ENCODE assay signal across 14 mouse cellular contexts in the genomic region with DNA sequence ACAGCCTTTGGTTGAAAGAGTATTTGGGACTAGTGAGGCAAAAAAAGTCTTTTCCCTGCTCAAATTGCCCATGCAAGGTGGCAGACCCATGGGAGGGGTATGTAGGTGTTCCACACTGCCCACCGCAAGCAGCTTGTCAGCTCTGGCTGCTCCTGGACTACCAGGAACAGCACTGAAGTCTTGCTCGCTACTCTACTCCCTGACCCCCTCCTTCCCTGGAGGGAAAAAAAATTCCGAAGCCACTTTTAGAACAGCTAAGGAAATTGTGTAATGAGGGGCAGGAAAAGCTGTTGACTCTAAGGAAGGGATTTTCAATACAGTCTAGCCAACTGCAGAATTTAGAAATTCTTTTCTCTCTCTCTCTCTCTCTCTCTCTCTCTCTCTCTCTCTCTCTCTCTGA. TPM values are rescaled to one million over a fixed set of nuclear protein-coding genes. Genes with fewer than 3 reads are reported as not detected.
DNase-seq lines count a peak whose midpoint lies in the region; ATAC-seq and TF ChIP-seq lines count a peak whose summit lies in the region.
"Had no signal": no experiment of that assay in that cellular context is flagged by ENCODE, and none has a peak within 500 bp of the region (broad histone marks: within the 10 kb centered on the region; RNA-seq: fewer than 3 reads in every experiment).

No protein-coding gene starts in this region.

- WGBS in liver, adult 2 months, result 68% methylated on average over 3 of the region's 3 CpGs
- WGBS in liver, postnatal 0 days (ENCODE audit: insufficient replicate concordance), result 48% methylated on average over 3 of the region's 3 CpGs

- no peak overlapping the region for H3K4me2 ChIP-seq in liver, postnatal 0 days (ENCODE audit: low read depth, low read length)
- H3K4me2 ChIP-seq: forebrain, embryonic 12.5 days; limb, embryonic 12.5 days had no signal

- no peaks in the 10 kb centered on the region for H3K36me3 ChIP-seq in liver, adult 2 months (ENCODE audit: control insufficient read depth, insufficient read depth, low read length)
- no peaks in the 10 kb centered on the region for H3K36me3 ChIP-seq in liver, postnatal 0 days (replicated peaks; ENCODE audit: insufficient read depth, low read length)
- H3K36me3 ChIP-seq: forebrain, embryonic 12.5 days; limb, embryonic 12.5 days had no signal

- H3K79me2 ChIP-seq in liver, adult 2 months (ENCODE audit: control insufficient read depth, insufficient read depth, low read length), result no peaks in the 10 kb centered on the region

- no peak overlapping the region for H3K27ac ChIP-seq in liver, adult 2 months (replicated peaks; ENCODE audit: insufficient read depth, low read depth, low read length)
- H3K27ac ChIP-seq in liver, postnatal 0 days (ENCODE audit: low read depth), result no peak overlapping the region
- H3K27ac ChIP-seq: forebrain, embryonic 12.5 days; limb, embryonic 12.5 days had no signal

- no peak for TF ChIP-seq POLR2A in liver, adult 2 months (IDR thresholded peaks at IDR 0.05; ENCODE audit: extremely low read depth, insufficient read depth, low read length)

- H3K9me3 ChIP-seq in liver, postnatal 0 days (ENCODE audit: low read length), result no peaks in the 10 kb centered on the region
- H3K9me3 ChIP-seq: forebrain, embryonic 12.5 days had no signal

- TF ChIP-seq CTCF in liver, adult 2 months (IDR thresholded peaks at IDR 0.05; ENCODE audit: low read depth, low read length), result no peak
- TF ChIP-seq CTCF in liver, postnatal 0 days (IDR thresholded peaks at IDR 0.05; ENCODE audit: low read depth), result no peak

- DNase-seq in gastrocnemius, adult 18-20 months (ENCODE audit: low spot score), result peak; percentile 34
- DNase-seq in gastrocnemius, postnatal 10 days, result no peak
- DNase-seq in liver, adult 2 months (ENCODE audit: extremely low read depth, low read depth, low spot score), result peak; percentile 4
- no peak for DNase-seq in liver, postnatal 0 days
- DNase-seq in kidney, postnatal 14 days, result peak; percentile 50
- DNase-seq in spleen, postnatal 36 days (ENCODE audit: low spot score in 2 of 2), result no peak
- DNase-seq in Muller cell, postnatal 12 days (ENCODE audit: inconsistent ontology term), result no peak
- DNase-seq: cerebellum, adult 11-12 months; gastrocnemius, postnatal 14 days; layer of hippocampus, adult 9-11 months; spleen, adult 18-20 months had no signal

- peaks cover 2% of the 10 kb centered on the region; the same call in 1 of the 2 replicates for H3K4me1 ChIP-seq in liver, adult 2 months (ENCODE audit: control insufficient read depth, insufficient read depth, low read length)
- no peaks in the 10 kb centered on the region for H3K4me1 ChIP-seq in liver, postnatal 0 days (ENCODE audit: insufficient read depth)
- H3K4me1 ChIP-seq: forebrain, embryonic 12.5 days had no signal

- no peak overlapping the region for H3K9ac ChIP-seq in liver, adult 2 months (ENCODE audit: low read depth, low read length)
- H3K9ac ChIP-seq in liver, postnatal 0 days (replicated peaks), result no peak overlapping the region
- H3K9ac ChIP-seq: forebrain, embryonic 12.5 days; limb, embryonic 12.5 days had no signal

- no peaks in the 10 kb centered on the region for H3K27me3 ChIP-seq in liver, adult 2 months (ENCODE audit: control insufficient read depth, insufficient read depth, low read length)
- no peaks in the 10 kb centered on the region for H3K27me3 ChIP-seq in liver, postnatal 0 days (ENCODE audit: insufficient read depth, low read length)
- H3K27me3 ChIP-seq: forebrain, embryonic 12.5 days; limb, embryonic 12.5 days had no signal

- no peak for TF ChIP-seq EP300 in liver, postnatal 0 days (IDR thresholded peaks at IDR 0.05; ENCODE audit: low read depth)

- no peak overlapping the region for H3K4me3 ChIP-seq in liver, adult 2 months (ENCODE audit: insufficient read depth, low read depth, low read length)
- no peak overlapping the region for H3K4me3 ChIP-seq in liver, postnatal 0 days (ENCODE audit: low read depth, low read length)
- H3K4me3 ChIP-seq: forebrain, embryonic 12.5 days; limb, embryonic 12.5 days had no signal

- no peak for ATAC-seq in liver, postnatal 0 days
- ATAC-seq in megakaryocyte progenitor cell, adult 5-6 weeks (replicated peaks; ENCODE audit: poor library complexity), result peak; percentile 14; the same call in 1 of the 2 replicates

RNA-seq across cellular contexts. Expression of gene Adamts9, which starts 24.9 kb away (rescaled TPM):
- 1 to 10 TPM; 3.9 to 4.5 TPM for total RNA-seq in gastrocnemius, adult 18-20 months (2021)
- 10 to 100 TPM; 17.8 to 27.5 TPM for total RNA-seq in gastrocnemius, postnatal 10 days (2021)
- total RNA-seq in liver, adult 2 months (2014; rRNA removed), result 1.9 and 2.1 TPM in 2 replicates
- 0.43 and 0.60 TPM in 2 replicates for polyA plus RNA-seq in liver, adult 2 months (2012; rRNA removed)
- polyA plus RNA-seq in liver, postnatal 0 days (2015; fragmentation: Nextera tagmentation; extraction: Ambion mirVana), result 0.77 and 0.96 TPM in 2 replicates
- not detected in 2 replicates for total RNA-seq in megakaryocyte progenitor cell, adult 5-6 weeks (2015)
- not detected in 2 replicates for total RNA-seq in megakaryocyte progenitor cell, adult 5-6 weeks (2017)

Comparison
In these comparisons a context has a peak if more than half of its experiments do, and no peak if none do; other contexts are left out.
1. DNase-seq: peak in gastrocnemius, adult 18-20 months (single experiment), liver, adult 2 months (single experiment) and kidney, postnatal 14 days (single experiment); none in gastrocnemius, postnatal 10 days (single experiment), liver, postnatal 0 days (single experiment), spleen, postnatal 36 days (0 of 2) and Muller cell, postnatal 12 days (single experiment).